Mouse (Mus musculus): ENCODE measurements around the gene Fbxl13. TPM values are rescaled to one million over a fixed set of nuclear protein-coding genes. Genes with fewer than 3 reads are reported as not detected.

Gene Fbxl13
- polyA plus RNA-seq, 1 experiment, result 0.19 TPM

GRCm38 (mm10) chr5:21505159-21505558 lies 140.3 kb downstream of the Fbxl13 start:
- Histone ChIP-seq H3K27me3 (ENCODE audit: control insufficient read depth, insufficient read depth, insufficient read length) (no peaks in the 10 kb centered on the region), H3K4me3 (no peak overlapping the region), H3K36me3 (ENCODE audit: control insufficient read depth, insufficient read depth) (no peaks in the 10 kb centered on the region), H3K4me2 (ENCODE audit: low read depth) (peak overlapping the region; percentile 13), H3K79me2 (ENCODE audit: control insufficient read depth, insufficient read depth) (no peaks in the 10 kb centered on the region), H3ac (ENCODE audit: control insufficient read depth, insufficient read length) (no peak overlapping the region)
- no peak for TF ChIP-seq REST (IDR thresholded peaks at IDR 0.05; ENCODE audit: insufficient read depth, insufficient read length)
- TF ChIP-seq MYOG (IDR thresholded peaks at IDR 0.05; ENCODE audit: control insufficient read depth in 1 of 3, insufficient read depth in 1 of 3, insufficient read length in 2 of 3, low read depth in 2 of 3), result peak in 1 of 3 experiments; percentile 48
- TF ChIP-seq MYOD1 (IDR thresholded peaks at IDR 0.05; ENCODE audit: control insufficient read depth in 1 of 3, insufficient read length in 2 of 3, low read depth in 2 of 3), result peak in 2 of 3 experiments; percentile 74 to 83

GRCm38 (mm10) chr5:21502936-21503610 lies 142.4 kb downstream of the Fbxl13 start:
- Histone ChIP-seq H3K4me3 (no peak overlapping the region), H3K27me3 (ENCODE audit: control insufficient read depth, insufficient read depth, insufficient read length) (no peaks in the 10 kb centered on the region), H3K79me2 (ENCODE audit: control insufficient read depth, insufficient read depth) (no peaks in the 10 kb centered on the region), H3ac (ENCODE audit: control insufficient read depth, insufficient read length) (no peak overlapping the region), H3K4me2 (ENCODE audit: low read depth) (peak overlapping the region; percentile 19), H3K36me3 (ENCODE audit: control insufficient read depth, insufficient read depth) (no peaks in the 10 kb centered on the region)
- TF ChIP-seq REST (IDR thresholded peaks at IDR 0.05; ENCODE audit: insufficient read depth, insufficient read length) (no peak), MYOD1 (IDR thresholded peaks at IDR 0.05; ENCODE audit: control insufficient read depth in 1 of 3, insufficient read length in 2 of 3, low read depth in 2 of 3) (peak in 1 of 3 experiments; percentile 38), SRF (IDR thresholded peaks at IDR 0.05; ENCODE audit: control insufficient read depth, insufficient read length, low read depth) (no peak), CEBPB (IDR thresholded peaks at IDR 0.05; ENCODE audit: insufficient read depth, poor library complexity, severe bottlenecking) (no peak), E2F4 (IDR thresholded peaks at IDR 0.05; ENCODE audit: insufficient read depth) (no peak), POLR2AphosphoS2 (IDR thresholded peaks at IDR 0.05; ENCODE audit: insufficient read length, low read depth) (no peak)

- no peaks in the 10 kb centered on the region for H3K79me2 ChIP-seq (ENCODE audit: control insufficient read depth, insufficient read depth)
- H3K27me3 ChIP-seq (ENCODE audit: control insufficient read depth, insufficient read depth, insufficient read length), result no peaks in the 10 kb centered on the region
- no peaks in the 10 kb centered on the region for H3K36me3 ChIP-seq (ENCODE audit: control insufficient read depth, insufficient read depth)
- TF ChIP-seq E2F4 (IDR thresholded peaks at IDR 0.05; ENCODE audit: insufficient read depth), result no peak
- TF ChIP-seq MYOG (IDR thresholded peaks at IDR 0.05; ENCODE audit: control insufficient read depth in 1 of 3, insufficient read depth in 1 of 3, insufficient read length in 2 of 3, low read depth in 2 of 3), result no peak
- no peak for TF ChIP-seq MYOD1 (IDR thresholded peaks at IDR 0.05; ENCODE audit: control insufficient read depth in 1 of 3, insufficient read length in 2 of 3, low read depth in 2 of 3)
- no peak for TF ChIP-seq POLR2A (IDR thresholded peaks at IDR 0.05; ENCODE audit: insufficient read length, low read depth)
- TF ChIP-seq SRF (IDR thresholded peaks at IDR 0.05; ENCODE audit: control insufficient read depth, insufficient read length, low read depth), result no peak
- TF ChIP-seq MAX (IDR thresholded peaks at IDR 0.05; ENCODE audit: low read depth), result no peak
- no peak for TF ChIP-seq CEBPB (IDR thresholded peaks at IDR 0.05; ENCODE audit: insufficient read depth, poor library complexity, severe bottlenecking)
- no peak for TF ChIP-seq USF1 (IDR thresholded peaks at IDR 0.05; ENCODE audit: low read depth)
- no peak for TF ChIP-seq TCF3 (IDR thresholded peaks at IDR 0.05; ENCODE audit: insufficient read length, low read depth)
- TF ChIP-seq REST (IDR thresholded peaks at IDR 0.05; ENCODE audit: insufficient read depth, insufficient read length), result no peak
- no peak for TF ChIP-seq POLR2AphosphoS2 (IDR thresholded peaks at IDR 0.05; ENCODE audit: insufficient read length, low read depth)
- no peak for TF ChIP-seq TCF12 (IDR thresholded peaks at IDR 0.05; ENCODE audit: insufficient read depth, poor library complexity, severe bottlenecking)
- no peak overlapping the region for H3K4me2 ChIP-seq (ENCODE audit: low read depth)
- H3ac ChIP-seq (ENCODE audit: control insufficient read depth, insufficient read length), result no peak overlapping the region
- no peak overlapping the region for H3K4me3 ChIP-seq
Observed at GRCm38 (mm10) chr5:21500941-21501340, 144.5 kb downstream of the Fbxl13 start.

- no peak overlapping the region for H3ac ChIP-seq (ENCODE audit: control insufficient read depth, insufficient read length)
- H3K79me2 ChIP-seq (ENCODE audit: control insufficient read depth, insufficient read depth), result no peaks in the 10 kb centered on the region
- H3K27me3 ChIP-seq (ENCODE audit: control insufficient read depth, insufficient read depth, insufficient read length), result no peaks in the 10 kb centered on the region
- TF ChIP-seq MYOD1 (IDR thresholded peaks at IDR 0.05; ENCODE audit: control insufficient read depth in 1 of 3, insufficient read length in 2 of 3, low read depth in 2 of 3), result no peak
- no peak for TF ChIP-seq TCF12 (IDR thresholded peaks at IDR 0.05; ENCODE audit: insufficient read depth, poor library complexity, severe bottlenecking)
- TF ChIP-seq E2F4 (IDR thresholded peaks at IDR 0.05; ENCODE audit: insufficient read depth), result no peak
- TF ChIP-seq POLR2A (IDR thresholded peaks at IDR 0.05; ENCODE audit: insufficient read length, low read depth), result no peak
- no peak for TF ChIP-seq POLR2AphosphoS2 (IDR thresholded peaks at IDR 0.05; ENCODE audit: insufficient read length, low read depth)
- TF ChIP-seq CEBPB (IDR thresholded peaks at IDR 0.05; ENCODE audit: insufficient read depth, poor library complexity, severe bottlenecking), result no peak
- TF ChIP-seq SRF (IDR thresholded peaks at IDR 0.05; ENCODE audit: control insufficient read depth, insufficient read length, low read depth), result no peak
- TF ChIP-seq TCF3 (IDR thresholded peaks at IDR 0.05; ENCODE audit: insufficient read length, low read depth), result no peak
- TF ChIP-seq REST (IDR thresholded peaks at IDR 0.05; ENCODE audit: insufficient read depth, insufficient read length), result no peak
- TF ChIP-seq MAX (IDR thresholded peaks at IDR 0.05; ENCODE audit: low read depth), result no peak
- no peak for TF ChIP-seq MYOG (IDR thresholded peaks at IDR 0.05; ENCODE audit: control insufficient read depth in 1 of 3, insufficient read depth in 1 of 3, insufficient read length in 2 of 3, low read depth in 2 of 3)
- TF ChIP-seq USF1 (IDR thresholded peaks at IDR 0.05; ENCODE audit: low read depth), result no peak
- H3K36me3 ChIP-seq (ENCODE audit: control insufficient read depth, insufficient read depth), result no peaks in the 10 kb centered on the region
- H3K4me2 ChIP-seq (ENCODE audit: low read depth), result peak overlapping the region; percentile 10
- no peak overlapping the region for H3K4me3 ChIP-seq
Observed at GRCm38 (mm10) chr5:21500133-21500532, 145.3 kb downstream of the Fbxl13 start.

GRCm38 (mm10) chr5:21498925-21499324 lies 146.5 kb downstream of the Fbxl13 start:
- Histone ChIP-seq H3K4me2 (ENCODE audit: low read depth) (peak overlapping the region; percentile 49), H3ac (ENCODE audit: control insufficient read depth, insufficient read length) (no peak overlapping the region), H3K79me2 (ENCODE audit: control insufficient read depth, insufficient read depth) (no peaks in the 10 kb centered on the region), H3K36me3 (ENCODE audit: control insufficient read depth, insufficient read depth) (no peaks in the 10 kb centered on the region), H3K4me3 (no peak overlapping the region), H3K27me3 (ENCODE audit: control insufficient read depth, insufficient read depth, insufficient read length) (no peaks in the 10 kb centered on the region)
- TF ChIP-seq TCF3 (IDR thresholded peaks at IDR 0.05; ENCODE audit: insufficient read length, low read depth) (no peak), CEBPB (IDR thresholded peaks at IDR 0.05; ENCODE audit: insufficient read depth, poor library complexity, severe bottlenecking) (no peak), MYOD1 (IDR thresholded peaks at IDR 0.05; ENCODE audit: control insufficient read depth in 1 of 3, insufficient read length in 2 of 3, low read depth in 2 of 3) (peak in 1 of 3 experiments; percentile 35), POLR2AphosphoS2 (IDR thresholded peaks at IDR 0.05; ENCODE audit: insufficient read length, low read depth) (no peak)

Measured in myocyte (in vitro differentiated cells).